Mouse (Mus musculus) retina, adult 2 months (tissue): ENCODE data around the gene Pllp.

Source experiments
- DNase-seq: peaks from one replicate; pipeline ENCODE4 v3.0.0-alpha.2; 2012; ENCODE audit warnings: low read depth, low spot score

The Pllp gene

DNA sequence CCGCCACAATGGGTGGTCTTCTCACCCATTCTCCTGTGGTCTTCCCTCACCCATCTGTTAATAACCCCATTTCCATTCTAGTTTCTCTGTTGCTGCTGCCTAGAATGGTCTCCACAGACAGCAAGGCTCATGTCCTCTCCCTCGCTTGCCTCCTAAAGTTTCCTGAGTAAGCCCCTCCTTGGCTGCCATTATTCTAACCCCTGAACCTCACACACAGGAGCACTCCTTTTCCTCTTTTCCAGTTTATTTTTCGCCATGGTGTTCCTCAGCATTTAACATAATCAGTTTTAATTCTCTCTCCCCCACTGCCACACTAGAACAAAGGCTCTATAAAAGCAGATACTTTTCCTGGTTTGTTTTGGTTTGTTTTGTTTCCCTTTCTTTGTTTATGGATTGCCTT is 43.1 kb downstream of the Pllp start:
- DNase-seq, result no peak

DNA sequence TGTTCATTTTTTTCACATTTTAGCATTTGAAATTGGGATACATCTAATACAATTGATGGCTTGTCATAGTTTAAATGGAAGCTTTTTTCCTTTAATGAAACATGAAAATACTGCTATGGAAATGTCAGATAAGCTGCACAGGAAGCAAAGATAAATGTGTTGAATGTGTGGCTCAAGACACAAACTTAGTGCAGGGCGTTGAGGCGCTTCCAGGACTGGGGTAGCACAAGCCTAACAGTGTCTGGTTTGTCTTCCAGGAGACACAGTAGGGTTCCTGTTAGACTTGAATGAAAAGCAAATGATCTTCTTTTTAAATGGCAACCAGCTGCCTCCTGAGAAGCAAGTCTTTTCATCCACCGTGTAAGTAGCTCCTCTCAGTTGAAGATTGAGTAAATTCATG is 46.6 kb downstream of the Pllp start:
- DNase-seq, result no peak

DNA sequence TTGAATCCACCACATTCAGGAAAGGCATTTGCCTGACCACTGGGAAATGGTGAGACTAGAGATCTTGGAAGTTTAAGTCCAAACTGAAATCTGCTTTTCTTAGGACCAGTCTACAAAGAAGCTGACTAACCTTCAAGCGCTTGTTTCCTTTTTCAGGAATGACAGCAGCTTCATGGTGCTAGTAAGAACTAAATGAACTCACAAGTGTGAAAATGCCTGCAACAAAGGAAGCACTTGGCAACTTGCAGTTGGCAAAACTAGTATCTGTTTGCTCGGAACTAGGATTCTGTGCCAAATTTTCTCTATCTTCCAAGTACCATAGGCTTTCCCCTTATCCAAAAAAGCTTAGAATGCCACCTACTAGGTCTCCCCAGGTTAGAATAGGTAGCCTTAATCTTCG is 49.9 kb downstream of the Pllp start:
- no peak for DNase-seq

DNA sequence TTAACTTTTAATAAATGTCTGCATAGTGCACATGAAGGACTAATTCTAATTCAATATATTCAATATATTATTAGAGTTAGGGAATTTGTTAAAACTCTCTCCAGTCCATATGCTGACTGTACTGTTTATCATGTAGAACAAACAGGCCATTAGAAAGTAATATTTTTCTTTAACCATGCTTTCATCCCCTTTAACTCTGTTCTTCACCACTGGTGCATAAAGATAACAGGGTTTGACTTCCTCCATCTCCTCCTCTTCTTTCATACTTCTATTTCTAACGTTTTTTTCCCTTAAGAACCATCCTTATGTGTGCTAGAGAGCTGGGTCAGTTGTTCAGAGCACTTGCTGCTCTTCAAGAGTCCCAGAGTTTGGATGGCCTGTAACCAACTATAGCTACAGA is 50.9 kb downstream of the Pllp start:
- DNase-seq, result no peak

DNA sequence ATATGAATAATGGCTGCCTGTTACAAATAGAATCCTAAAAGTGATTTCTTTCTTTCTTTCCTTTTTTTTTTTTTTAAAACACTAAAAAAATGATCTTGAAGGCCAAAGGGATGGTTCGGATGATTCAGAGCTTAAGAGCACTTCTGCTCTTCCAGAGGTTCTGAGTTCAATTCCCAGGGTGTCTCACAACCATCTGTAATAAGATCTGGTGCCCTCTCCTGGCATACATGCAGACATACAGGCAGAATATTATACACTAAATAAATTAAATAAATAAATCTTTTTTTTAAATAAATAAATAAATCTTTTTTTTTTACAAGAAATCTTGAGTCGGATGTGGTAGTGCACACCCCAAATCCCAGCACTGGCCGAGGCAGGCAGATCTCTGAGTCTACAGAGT is 54.1 kb downstream of the Pllp start:
- no peak for DNase-seq

DNA sequence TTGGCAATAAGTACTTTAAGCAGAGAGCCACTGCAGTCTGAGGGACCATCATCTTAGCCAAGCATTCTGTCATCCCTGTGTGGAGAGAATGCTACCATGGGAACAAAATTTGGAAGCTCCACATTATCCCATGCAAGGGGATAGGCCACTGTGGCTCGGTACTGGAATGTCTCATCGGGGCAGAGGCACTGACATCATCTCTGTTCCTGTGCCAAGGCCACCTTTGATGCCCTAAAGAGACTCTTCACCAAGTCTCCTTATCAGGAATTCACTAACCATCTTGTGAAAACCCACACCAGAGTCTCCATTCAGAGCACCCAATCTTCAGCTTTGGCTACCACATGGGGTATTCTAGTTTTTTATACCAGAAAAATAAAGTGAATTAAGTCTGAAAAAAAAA is 54.9 kb downstream of the Pllp start:
- no peak for DNase-seq

DNA sequence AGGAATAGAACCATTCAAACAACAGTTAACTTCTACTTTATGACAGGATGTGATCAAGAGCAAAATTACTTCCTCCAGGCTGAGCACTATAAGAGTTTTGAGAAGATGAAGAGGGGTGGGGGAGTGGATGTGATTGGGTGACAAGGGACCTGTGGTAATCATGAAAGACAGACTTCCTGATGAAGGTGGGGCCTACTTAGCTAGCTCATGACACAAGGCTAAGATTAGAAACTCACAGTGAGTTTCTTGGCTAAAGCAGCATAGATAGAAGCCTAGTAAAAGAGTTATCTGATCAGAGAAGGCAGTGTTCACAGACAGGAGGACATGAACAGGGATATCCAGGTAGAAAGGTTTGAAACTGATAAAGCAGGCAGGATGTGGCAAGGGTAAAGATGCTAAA is 61.9 kb downstream of the Pllp start:
- no peak for DNase-seq

DNA sequence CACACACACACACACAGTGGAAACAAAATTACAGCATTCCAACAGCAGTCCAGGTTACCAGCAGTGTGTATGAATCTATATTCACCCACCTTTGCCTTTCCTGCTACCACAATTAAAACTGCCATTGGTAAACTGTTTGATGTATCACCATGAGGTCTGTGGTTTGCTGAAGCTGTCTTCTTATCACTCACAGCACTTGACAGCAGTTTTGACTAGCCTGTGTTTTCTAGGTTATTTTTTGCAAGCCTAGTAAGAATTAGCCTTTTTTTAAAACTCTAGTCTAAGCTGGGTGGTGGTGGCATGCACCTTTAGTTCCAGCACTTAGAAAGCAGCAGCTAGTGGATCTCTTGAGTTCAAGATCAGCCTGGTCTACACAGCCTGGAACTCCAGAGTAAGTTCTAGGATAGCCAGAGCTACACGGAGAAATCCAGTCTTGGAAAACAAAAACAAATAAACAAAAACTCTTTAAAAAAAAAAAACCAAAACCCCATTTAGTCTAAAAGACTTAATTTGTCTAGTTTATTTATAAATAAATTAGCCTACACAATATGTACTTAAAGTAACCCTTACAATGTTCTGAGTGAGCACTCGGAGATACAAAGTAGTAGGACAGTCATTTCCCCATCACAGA is 62.4 kb downstream of the Pllp start:
- DNase-seq, result no peak
